Mouse (Mus musculus): ENCODE data around the gene Ociad1. TPM values are rescaled to one million over a fixed set of nuclear protein-coding genes. Genes with fewer than 3 reads are reported as not detected.
A peak's percentile ranks its signal among the peaks of the same experiment; 100 is the strongest.

Ociad1 gene
- polyA plus RNA-seq (2016; fragmentation: Nextera tagmentation; extraction: Ambion mirVana), result 212 and 230 TPM in 2 replicates

GRCm38 (mm10) chr5:73292502-73293457 lies at the start of gene Ociad1:
Gene Ociad1, plus strand, starts transcription at chr5:73292784.
- peak within 1 kb of the TSS; percentile 65 for H3K4me2 ChIP-seq
- peak within 1 kb of the TSS; percentile 98 for H3K4me3 ChIP-seq
- under 1% methylated on average over 53 of the region's 58 CpGs for WGBS
- H3K27me3 ChIP-seq (replicated peaks), result no peaks in the 10 kb centered on the region
- no peaks in the 10 kb centered on the region for H3K9me3 ChIP-seq (replicated peaks)
- H3K36me3 ChIP-seq, result peaks cover 20% of the 10 kb centered on the region
- H3K4me1 ChIP-seq (replicated peaks), result peaks cover 14% of the 10 kb centered on the region
- peak within 1 kb of the TSS; percentile 98 for H3K27ac ChIP-seq (ENCODE audit: poor library complexity, severe bottlenecking)
- H3K9ac ChIP-seq, result peak within 1 kb of the TSS; percentile 99
- peak; percentile 99 for ATAC-seq (ENCODE audit: insufficient number of reproducible peaks, low FRiP score)

- Histone ChIP-seq H3K27ac (ENCODE audit: poor library complexity, severe bottlenecking) (no peak overlapping the region), H3K4me1 (replicated peaks) (peaks cover 39% of the 10 kb centered on the region), H3K4me2 (no peak overlapping the region), H3K36me3 (peaks cover 9% of the 10 kb centered on the region), H3K9ac (no peak overlapping the region), H3K27me3 (replicated peaks) (no peaks in the 10 kb centered on the region), H3K4me3 (no peak overlapping the region), H3K9me3 (replicated peaks) (no peaks in the 10 kb centered on the region)
- WGBS, result 71% methylated on average over 13 of the region's 13 CpGs
- ATAC-seq (ENCODE audit: insufficient number of reproducible peaks, low FRiP score), result no peak
These were observed 48.2 kb upstream of the Ociad1 start for GRCm38 (mm10) chr5:73244403-73244802.

DNA sequence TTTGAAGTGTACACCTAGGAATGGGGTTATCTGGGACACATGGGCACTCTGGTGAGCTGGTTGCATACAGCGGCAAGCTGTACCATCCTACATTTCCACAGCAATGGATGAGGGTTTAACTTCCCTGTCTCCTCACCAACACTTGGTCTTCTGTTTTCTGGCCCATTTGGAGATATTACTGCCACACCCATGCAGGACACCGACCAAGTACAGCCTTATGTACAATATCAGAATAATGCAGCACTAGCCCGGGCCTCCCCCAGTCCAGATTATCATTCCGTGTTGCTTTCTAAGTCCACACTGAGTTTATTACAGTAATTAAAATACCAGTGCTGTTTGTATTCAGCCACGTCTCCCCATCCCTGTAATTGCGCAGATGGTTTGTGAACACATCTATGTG lies 46.2 kb upstream of the Ociad1 start:
- no peak overlapping the region for H3K4me3 ChIP-seq
- H3K9ac ChIP-seq, result no peak overlapping the region
- H3K27ac ChIP-seq (ENCODE audit: poor library complexity, severe bottlenecking), result no peak overlapping the region
- ATAC-seq (ENCODE audit: insufficient number of reproducible peaks, low FRiP score), result no peak
- no peaks in the 10 kb centered on the region for H3K9me3 ChIP-seq (replicated peaks)
- H3K4me1 ChIP-seq (replicated peaks), result peaks cover 46% of the 10 kb centered on the region
- WGBS, result 87% methylated on average over 6 of the region's 6 CpGs
- H3K27me3 ChIP-seq (replicated peaks), result no peaks in the 10 kb centered on the region
- no peak overlapping the region for H3K4me2 ChIP-seq
- peaks cover 9% of the 10 kb centered on the region for H3K36me3 ChIP-seq

DNA sequence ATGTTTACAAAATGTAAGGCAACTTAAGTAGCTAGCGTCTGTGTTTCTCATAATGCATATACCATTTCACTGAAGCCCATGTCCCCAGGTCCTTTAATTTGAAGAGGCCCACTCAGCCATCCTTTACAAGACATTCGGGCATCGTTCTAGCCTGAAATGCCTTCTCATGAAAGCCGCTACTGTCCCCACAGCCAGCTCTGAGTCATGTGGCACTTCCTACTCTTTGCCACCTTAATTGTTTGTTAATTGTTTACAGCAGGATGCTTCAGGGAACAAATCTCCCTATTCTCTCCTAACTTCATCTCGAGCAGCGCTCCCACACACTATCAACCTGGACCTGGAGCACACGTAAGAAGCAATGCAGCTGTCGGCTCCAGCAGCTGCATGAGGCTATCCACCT lies 44.4 kb upstream of the Ociad1 start:
- Histone ChIP-seq H3K27ac (ENCODE audit: poor library complexity, severe bottlenecking) (no peak overlapping the region), H3K9ac (no peak overlapping the region), H3K9me3 (replicated peaks) (no peaks in the 10 kb centered on the region), H3K4me3 (no peak overlapping the region), H3K4me2 (no peak overlapping the region), H3K27me3 (replicated peaks) (no peaks in the 10 kb centered on the region), H3K4me1 (replicated peaks) (peaks cover 43% of the 10 kb centered on the region), H3K36me3 (peaks cover 9% of the 10 kb centered on the region)
- ATAC-seq (ENCODE audit: insufficient number of reproducible peaks, low FRiP score), result no peak
- 71% methylated on average over 8 of the region's 8 CpGs for WGBS

DNA sequence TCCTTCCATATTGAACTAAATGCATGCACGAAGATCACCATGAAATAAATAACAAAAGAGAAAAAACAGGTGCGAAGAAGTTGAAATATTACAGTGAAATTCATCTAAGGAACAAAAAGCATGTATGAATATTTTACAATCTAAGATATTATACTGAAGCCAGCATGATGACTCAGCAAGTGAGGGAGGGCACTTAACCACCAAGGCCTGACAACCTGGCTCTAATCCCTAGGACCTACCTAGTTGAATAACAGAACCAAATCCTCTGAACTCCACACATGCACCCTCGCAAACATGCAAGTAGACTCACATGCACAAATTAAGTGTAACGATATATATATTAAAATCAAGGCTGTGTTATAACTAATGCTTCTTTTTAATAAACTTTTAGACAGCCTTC lies 43.2 kb upstream of the Ociad1 start:
- 93% methylated on average over 4 of the region's 4 CpGs for WGBS
- no peaks in the 10 kb centered on the region for H3K9me3 ChIP-seq (replicated peaks)
- no peak overlapping the region for H3K4me3 ChIP-seq
- no peak for ATAC-seq (ENCODE audit: insufficient number of reproducible peaks, low FRiP score)
- peaks cover 9% of the 10 kb centered on the region for H3K36me3 ChIP-seq
- no peaks in the 10 kb centered on the region for H3K27me3 ChIP-seq (replicated peaks)
- no peak overlapping the region for H3K27ac ChIP-seq (ENCODE audit: poor library complexity, severe bottlenecking)
- H3K4me1 ChIP-seq (replicated peaks), result peaks cover 45% of the 10 kb centered on the region
- no peak overlapping the region for H3K4me2 ChIP-seq
- no peak overlapping the region for H3K9ac ChIP-seq

DNA sequence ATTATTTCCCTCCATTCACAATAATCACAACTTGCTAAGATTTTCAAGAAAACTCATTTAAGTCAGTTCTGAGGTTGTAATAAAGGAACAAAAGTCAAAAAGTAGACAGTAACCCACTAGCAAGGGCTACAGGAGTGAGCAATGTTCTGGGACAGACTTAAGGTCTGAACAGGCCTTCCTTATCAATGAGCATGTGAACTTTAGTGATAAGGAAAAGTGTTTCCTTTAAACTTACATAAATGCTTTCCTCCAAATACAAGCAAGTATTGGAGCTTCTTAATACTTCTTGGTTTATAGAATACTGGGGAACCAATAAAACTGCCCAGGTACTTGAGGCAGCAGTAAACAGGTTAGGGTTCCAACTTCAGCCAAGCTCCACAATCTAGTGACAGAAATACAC lies 39.8 kb upstream of the Ociad1 start:
- H3K4me3 ChIP-seq, result no peak overlapping the region
- peaks cover 34% of the 10 kb centered on the region for H3K4me1 ChIP-seq (replicated peaks)
- no peak overlapping the region for H3K9ac ChIP-seq
- peaks cover 9% of the 10 kb centered on the region for H3K36me3 ChIP-seq
- no peak overlapping the region for H3K27ac ChIP-seq (ENCODE audit: poor library complexity, severe bottlenecking)
- no peaks in the 10 kb centered on the region for H3K9me3 ChIP-seq (replicated peaks)
- peak overlapping the region; percentile 14 for H3K4me2 ChIP-seq
- ATAC-seq (ENCODE audit: insufficient number of reproducible peaks, low FRiP score), result no peak
- H3K27me3 ChIP-seq (replicated peaks), result no peaks in the 10 kb centered on the region

- Histone ChIP-seq H3K4me3 (peak overlapping the region; percentile 90), H3K9ac (peak overlapping the region; percentile 95), H3K36me3 (no peaks in the 10 kb centered on the region), H3K27ac (ENCODE audit: poor library complexity, severe bottlenecking) (peak overlapping the region; percentile 95), H3K9me3 (replicated peaks) (no peaks in the 10 kb centered on the region), H3K27me3 (replicated peaks) (no peaks in the 10 kb centered on the region), H3K4me1 (replicated peaks) (peaks cover 30% of the 10 kb centered on the region), H3K4me2 (peak overlapping the region; percentile 76)
- no peak for ATAC-seq (ENCODE audit: insufficient number of reproducible peaks, low FRiP score)
- 16% methylated on average over 5 of the region's 5 CpGs for WGBS
These were observed 37.9 kb upstream of the Ociad1 start for GRCm38 (mm10) chr5:73254660-73255059.

- H3K4me2 ChIP-seq, result peak overlapping the region; percentile 76
- WGBS, result under 1% methylated on average over 82 of the region's 129 CpGs
- ATAC-seq (ENCODE audit: insufficient number of reproducible peaks, low FRiP score), result peak; percentile 60
- H3K4me3 ChIP-seq, result peak overlapping the region; percentile 90
- peaks cover 26% of the 10 kb centered on the region for H3K4me1 ChIP-seq (replicated peaks)
- H3K36me3 ChIP-seq, result no peaks in the 10 kb centered on the region
- peak overlapping the region; percentile 95 for H3K27ac ChIP-seq (ENCODE audit: poor library complexity, severe bottlenecking)
- no peaks in the 10 kb centered on the region for H3K9me3 ChIP-seq (replicated peaks)
- no peaks in the 10 kb centered on the region for H3K27me3 ChIP-seq (replicated peaks)
- peak overlapping the region; percentile 95 for H3K9ac ChIP-seq
These were observed 37.0 kb upstream of the Ociad1 start for GRCm38 (mm10) chr5:73255321-73256251.

- Histone ChIP-seq H3K4me3 (peak within 1 kb of the TSS; percentile 90), H3K27ac (ENCODE audit: poor library complexity, severe bottlenecking) (peak within 1 kb of the TSS; percentile 95), H3K9ac (peak within 1 kb of the TSS; percentile 95), H3K9me3 (replicated peaks) (no peaks in the 10 kb centered on the region), H3K27me3 (replicated peaks) (no peaks in the 10 kb centered on the region), H3K4me1 (replicated peaks) (peaks cover 26% of the 10 kb centered on the region), H3K36me3 (no peaks in the 10 kb centered on the region), H3K4me2 (peak within 1 kb of the TSS; percentile 85)
- under 1% methylated on average over 44 of the region's 44 CpGs for WGBS
- ATAC-seq (ENCODE audit: insufficient number of reproducible peaks, low FRiP score), result peak; percentile 98
These were observed 36.1 kb upstream of the Ociad1 start, which contains the start of gene Fryl for GRCm38 (mm10) chr5:73256352-73257065. Gene Fryl, minus strand, starts transcription at chr5:73256619.

DNA sequence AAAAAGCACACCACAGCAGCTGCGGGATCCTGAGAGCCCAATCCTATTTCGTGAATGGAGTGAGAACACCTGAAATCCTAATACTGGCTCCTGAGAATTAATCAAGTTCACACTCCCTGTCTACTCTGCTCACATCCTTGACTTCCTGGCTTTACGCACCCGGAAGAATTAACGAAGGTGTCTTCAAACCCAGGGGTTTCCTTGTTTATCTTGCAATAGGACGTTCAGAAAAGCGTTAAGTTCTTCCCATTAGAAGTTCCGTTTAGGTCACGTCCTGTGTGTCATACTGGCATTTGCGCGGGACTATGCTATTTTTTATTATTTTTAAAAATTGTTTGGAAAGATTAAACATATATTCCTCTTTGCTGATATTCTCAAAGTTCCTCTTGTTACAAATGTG lies 35.5 kb upstream of the Ociad1 start:
- H3K9ac ChIP-seq, result peak overlapping the region; percentile 73

More for the DNA sequence above, 35.5 kb upstream of the Ociad1 start:
- no peaks in the 10 kb centered on the region for H3K36me3 ChIP-seq
- H3K27me3 ChIP-seq (replicated peaks), result no peaks in the 10 kb centered on the region
- peaks cover 23% of the 10 kb centered on the region for H3K4me1 ChIP-seq (replicated peaks)
- H3K27ac ChIP-seq (ENCODE audit: poor library complexity, severe bottlenecking), result peak overlapping the region; percentile 73
- WGBS, result 2% methylated on average over 11 of the region's 11 CpGs
- H3K4me2 ChIP-seq, result peak overlapping the region; percentile 85
- H3K9me3 ChIP-seq (replicated peaks), result no peaks in the 10 kb centered on the region
- ATAC-seq (ENCODE audit: insufficient number of reproducible peaks, low FRiP score), result no peak
- H3K4me3 ChIP-seq, result peak overlapping the region; percentile 90

All from heart, embryonic 12.5 days (tissue).